Mouse (Mus musculus): ENCODE measurements around the gene Adck1.

- TF ChIP-seq SIN3A (IDR thresholded peaks at IDR 0.05; ENCODE audit: low read length): no peak
- TF ChIP-seq CTCF (IDR thresholded peaks at IDR 0.05 in 2 of 3, conservative IDR thresholded peaks at IDR 0.05 in 1 of 3; ENCODE audit: control insufficient read depth in 1 of 3, insufficient read depth in 1 of 3, low read depth in 2 of 3, low read length in 3 of 3, poor library complexity in 1 of 3, severe bottlenecking in 1 of 3): no peak
- TF ChIP-seq MXI1 (IDR thresholded peaks at IDR 0.05; ENCODE audit: low read depth, low read length): no peak
These were observed 729 bp downstream of the Adck1 start for GRCm38 (mm10) chr12:88361120-88361445.
